8 mouse cellular contexts compared by ENCODE assay signal in genomic region chr5:113872936-113873912, GRCm38 (mm10). TPM values are rescaled to one million over a fixed set of nuclear protein-coding genes. Genes with fewer than 3 reads are reported as not detected.
DNase-seq lines count a peak whose midpoint lies in the region; ATAC-seq and TF ChIP-seq lines count a peak whose summit lies in the region.

No protein-coding gene starts in this region.

- peaks cover 7% of the 10 kb centered on the region for H3K36me3 ChIP-seq in heart, embryonic 16.5 days (ENCODE audit: control insufficient read depth, insufficient read depth)
- peaks cover 22% of the 10 kb centered on the region for H3K36me3 ChIP-seq in liver, embryonic 15.5 days (replicated peaks)

- H3K9me3 ChIP-seq in heart, embryonic 16.5 days (replicated peaks; ENCODE audit: control insufficient read depth, low read length): 0 out of 2 replicates have a peak, but pooled peaks cover 4% of the 10 kb centered on the region
- H3K9me3 ChIP-seq in liver, embryonic 15.5 days (replicated peaks): no peaks in the 10 kb centered on the region

- peak overlapping the region; percentile 73 for H3K9ac ChIP-seq in heart, embryonic 16.5 days (ENCODE audit: low read length)
- H3K9ac ChIP-seq in liver, embryonic 15.5 days: no peak overlapping the region

- H3K27me3 ChIP-seq in heart, embryonic 16.5 days (ENCODE audit: control insufficient read depth, insufficient read depth, low read length): no peaks in the 10 kb centered on the region
- H3K27me3 ChIP-seq in liver, embryonic 15.5 days: no peaks in the 10 kb centered on the region

- H3K4me2 ChIP-seq in heart, embryonic 16.5 days (ENCODE audit: low read depth, low read length): peak overlapping the region; percentile 59
- H3K4me2 ChIP-seq in liver, embryonic 15.5 days: no peak overlapping the region

- peak overlapping the region; percentile 78 for H3K27ac ChIP-seq in embryonic fibroblast, embryonic 13.5 days (ENCODE audit: insufficient read depth, low read length)
- H3K27ac ChIP-seq in heart, embryonic 16.5 days (ENCODE audit: low read length): peak overlapping the region; percentile 93
- H3K27ac ChIP-seq in liver, embryonic 15.5 days (replicated peaks): no peak overlapping the region; the same call in 1 of the 2 replicates

- ATAC-seq in heart, embryonic 16.5 days (replicated peaks; ENCODE audit: extremely low read depth, insufficient read depth, low FRiP score): peak; percentile 70
- peak; percentile 50 for ATAC-seq in liver, embryonic 15.5 days (ENCODE audit: insufficient read depth)

- H3K4me3 ChIP-seq in embryonic fibroblast, embryonic 13.5 days (ENCODE audit: insufficient read depth, low read length): peak overlapping the region; percentile 0; the same call in 1 of the 2 replicates
- H3K4me3 ChIP-seq in heart, embryonic 16.5 days (ENCODE audit: low read length): peak overlapping the region; percentile 35
- H3K4me3 ChIP-seq in liver, embryonic 15.5 days (replicated peaks): no peak overlapping the region

- no peak for TF ChIP-seq CTCF in embryonic fibroblast, embryonic 13.5 days (IDR thresholded peaks at IDR 0.05; ENCODE audit: borderline replicate concordance, insufficient read depth, low read length)

- H3K4me1 ChIP-seq in embryonic fibroblast, embryonic 13.5 days (ENCODE audit: control insufficient read depth, insufficient read depth, low read length): peaks cover 54% of the 10 kb centered on the region
- peaks cover 75% of the 10 kb centered on the region for H3K4me1 ChIP-seq in heart, embryonic 16.5 days (ENCODE audit: control insufficient read depth, insufficient read depth, low read length)
- peaks cover 41% of the 10 kb centered on the region for H3K4me1 ChIP-seq in liver, embryonic 15.5 days (replicated peaks)

- peak; percentile 73 for TF ChIP-seq POLR2A in embryonic fibroblast, embryonic 13.5 days (IDR thresholded peaks at IDR 0.05; ENCODE audit: low read depth, low read length)

- peak; percentile 66 for DNase-seq in CD4-positive, CD25-positive, alpha-beta regulatory T cell, adult 2 months (ENCODE audit: low read depth, low spot score)
- peak; percentile 81 for DNase-seq in adrenal gland, postnatal 10 days
- DNase-seq in kidney, postnatal 25 days: peak; percentile 61 to 79
- peak; percentile 61 to 65 for DNase-seq in natural killer cell, adult 2 months (ENCODE audit: low spot score in 2 of 2)
- peak; percentile 68 for DNase-seq in thymus, postnatal 0 days (ENCODE audit: low spot score)

- WGBS in heart, embryonic 16.5 days: 9% methylated on average over 15 of the region's 15 CpGs
- 28% methylated on average over 15 of the region's 15 CpGs for WGBS in liver, embryonic 15.5 days (ENCODE audit: insufficient replicate concordance)

RNA-seq across cellular contexts. Expression of gene Coro1c, which starts 35.3 kb away (rescaled TPM):
- 10 to 100 TPM; 66.4 to 78.9 TPM for total RNA-seq in adrenal gland, postnatal 10 days (2021)
- polyA plus RNA-seq in embryonic fibroblast, embryonic 13.5 days (2011; ENCODE audit: insufficient read length, low read depth, missing spikeins): 158 and 229 TPM in 2 replicates
- polyA plus RNA-seq in heart, embryonic 16.5 days (2015; fragmentation: Nextera tagmentation; extraction: Ambion mirVana): 85.9 and 89.0 TPM in 2 replicates
- 38.6 and 43.4 TPM in 2 replicates for polyA plus RNA-seq in liver, embryonic 15.5 days (2015; fragmentation: Nextera tagmentation; extraction: Ambion mirVana)
- 71.3 and 75.3 TPM in 2 replicates for polyA plus RNA-seq in thymus, postnatal 0 days (2015; fragmentation: Nextera tagmentation; extraction: Ambion mirVana)

RNA-seq across cellular contexts. Expression of gene Selplg, which starts 40.8 kb away (rescaled TPM):
- total RNA-seq in adrenal gland, postnatal 10 days (2021): 1 to 10 TPM; 6.6 to 6.9 TPM
- 0.74 TPM in 1 of 2 replicates, not detected in the other for polyA plus RNA-seq in embryonic fibroblast, embryonic 13.5 days (2011; ENCODE audit: insufficient read length, low read depth, missing spikeins)
- polyA plus RNA-seq in heart, embryonic 16.5 days (2015; fragmentation: Nextera tagmentation; extraction: Ambion mirVana): 10.1 and 29.8 TPM in 2 replicates
- 13.2 and 15.3 TPM in 2 replicates for polyA plus RNA-seq in liver, embryonic 15.5 days (2015; fragmentation: Nextera tagmentation; extraction: Ambion mirVana)
- 205 and 252 TPM in 2 replicates for polyA plus RNA-seq in thymus, postnatal 0 days (2015; fragmentation: Nextera tagmentation; extraction: Ambion mirVana)
